ENCODE assay signal across 21 mouse cellular contexts in genomic region chr5:113565858-113566257, GRCm38 (mm10).
"Had no signal": no experiment of that assay in that cellular context is flagged by ENCODE, and none has a peak within 500 bp of the region (broad histone marks: within the 10 kb centered on the region; RNA-seq: fewer than 3 reads in every experiment).

No protein-coding gene starts in this region.

- H3K9me3 ChIP-seq: lung, embryonic 15.5 days; midbrain, embryonic 10.5 days; midbrain, embryonic 12.5 days; neural tube, embryonic 13.5 days; neural tube, embryonic 15.5 days had no signal

- H3K27ac ChIP-seq: lung, embryonic 15.5 days; macrophage; midbrain, embryonic 10.5 days; midbrain, embryonic 12.5 days; neural tube, embryonic 13.5 days; neural tube, embryonic 15.5 days had no signal

- H3K4me1 ChIP-seq: lung, embryonic 15.5 days; midbrain, embryonic 12.5 days; neural tube, embryonic 13.5 days; neural tube, embryonic 15.5 days had no signal

- H3K27me3 ChIP-seq: lung, embryonic 15.5 days; midbrain, embryonic 12.5 days; neural tube, embryonic 13.5 days; neural tube, embryonic 15.5 days had no signal

- H3K36me3 ChIP-seq: lung, embryonic 15.5 days; midbrain, embryonic 12.5 days; neural tube, embryonic 13.5 days had no signal

- H3K4me3 ChIP-seq: lung, embryonic 15.5 days; midbrain, embryonic 10.5 days; midbrain, embryonic 12.5 days; myocyte; neural tube, embryonic 13.5 days; neural tube, embryonic 15.5 days had no signal

- ATAC-seq: liver, postnatal 0 days; lung, postnatal 0 days; midbrain, embryonic 16.5 days had no signal

- DNase-seq: liver, postnatal 0 days; lung, adult 2 months; lung, postnatal 14 days; lung, postnatal 36 days; midbrain, embryonic 14.5 days; right cerebral cortex, adult 18-20 months; right cerebral cortex, postnatal 25 days; right cerebral cortex, postnatal 4 days; spleen, adult 18-20 months; thymus, adult 18-20 months; thymus, postnatal 25 days; thymus, postnatal 4 days had no signal
